Comparison of ENCODE assay signal across 26 mouse cellular contexts in genomic region chr12:4340325-4340924, GRCm38 (mm10).
DNase-seq lines count a peak whose midpoint lies in the region; ATAC-seq and TF ChIP-seq lines count a peak whose summit lies in the region.
"Had no signal": no experiment of that assay in that cellular context is flagged by ENCODE, and none has a peak within 500 bp of the region (broad histone marks: within the 10 kb centered on the region; RNA-seq: fewer than 3 reads in every experiment).

No protein-coding gene starts in this region.

- 46% methylated on average over 3 of the region's 3 CpGs for WGBS in embryonic facial prominence, embryonic 14.5 days
- 81% methylated on average over 3 of the region's 3 CpGs for WGBS in embryonic facial prominence, embryonic 10.5 days
- 52% methylated on average over 3 of the region's 3 CpGs for WGBS in limb, embryonic 14.5 days

- no peak for TF ChIP-seq EP300 in MEL (IDR thresholded peaks at IDR 0.05; ENCODE audit: low read depth in 1 of 2, low read length in 2 of 2)

- no peak overlapping the region for H3K4me2 ChIP-seq in embryonic facial prominence, embryonic 14.5 days (ENCODE audit: low read depth, low read length)
- H3K4me2 ChIP-seq in limb, embryonic 14.5 days (replicated peaks; ENCODE audit: low read depth, low read length, severe bottlenecking) = no peak overlapping the region
- H3K4me2 ChIP-seq: embryonic facial prominence, embryonic 12.5 days; embryonic facial prominence, embryonic 15.5 days; forebrain, embryonic 12.5 days had no signal

- H3K9ac ChIP-seq in embryonic facial prominence, embryonic 14.5 days (ENCODE audit: low read depth, low read length) = no peak overlapping the region
- H3K9ac ChIP-seq in MEL (ENCODE audit: control insufficient read depth, low read depth, low read length, poor library complexity, severe bottlenecking) = no peak overlapping the region
- no peak overlapping the region for H3K9ac ChIP-seq in limb, embryonic 14.5 days (ENCODE audit: low read depth, low read length, severe bottlenecking)
- H3K9ac ChIP-seq: embryonic facial prominence, embryonic 12.5 days; embryonic facial prominence, embryonic 15.5 days; forebrain, embryonic 12.5 days had no signal

- DNase-seq in embryonic facial prominence, embryonic 14.5 days (ENCODE audit: low spot score) = no peak
- DNase-seq in embryonic facial prominence, embryonic 10.5 days (ENCODE audit: low spot score) = no peak
- no peak for DNase-seq in MEL (ENCODE audit: low read depth, low spot score)
- no peak for DNase-seq in limb, embryonic 14.5 days (ENCODE audit: low spot score)
- DNase-seq in layer of hippocampus, postnatal 25 days (ENCODE audit: extremely low spot score in 1 of 2, low spot score in 1 of 2) = no peak
- DNase-seq: adrenal gland, adult 2 months; adrenal gland, postnatal 10 days; adrenal gland, postnatal 25 days; B cell, adult 2 months; cerebellum, adult 11 months; cerebellum, adult 18-20 months; cerebellum, adult 8-10 months; cerebellum, adult 9-11 months; cerebellum, postnatal 14 days; cerebellum, postnatal 36 days; embryo, embryonic 11 days had no signal

- TF ChIP-seq CTCF in MEL (IDR thresholded peaks at IDR 0.05 in 2 of 3, conservative IDR thresholded peaks at IDR 0.05 in 1 of 3; ENCODE audit: control insufficient read depth in 1 of 3, insufficient read depth in 1 of 3, low read depth in 2 of 3, low read length in 3 of 3, poor library complexity in 1 of 3, severe bottlenecking in 1 of 3) = no peak

- H3K79me2 ChIP-seq in MEL (ENCODE audit: control insufficient read depth, insufficient read depth, low read length, poor library complexity) = peaks cover 2% of the 10 kb centered on the region; the same call in 1 of the 2 replicates

- no peaks in the 10 kb centered on the region for H3K27me3 ChIP-seq in embryonic facial prominence, embryonic 14.5 days (replicated peaks; ENCODE audit: control insufficient read depth, insufficient read depth, low read length)
- no peaks in the 10 kb centered on the region for H3K27me3 ChIP-seq in embryonic facial prominence, embryonic 10.5 days (replicated peaks; ENCODE audit: low read depth, poor library complexity, severe bottlenecking)
- no peaks in the 10 kb centered on the region for H3K27me3 ChIP-seq in MEL (ENCODE audit: control insufficient read depth in 1 of 2, insufficient read depth in 2 of 2, low read length in 2 of 2)
- no peaks in the 10 kb centered on the region for H3K27me3 ChIP-seq in limb, embryonic 14.5 days (ENCODE audit: control insufficient read depth, insufficient read depth, low read length)
- H3K27me3 ChIP-seq: CH12.LX; embryonic facial prominence, embryonic 12.5 days; embryonic facial prominence, embryonic 15.5 days; forebrain, embryonic 12.5 days had no signal

- no peak overlapping the region for H3K4me3 ChIP-seq in embryonic facial prominence, embryonic 14.5 days (ENCODE audit: low read depth, low read length)
- H3K4me3 ChIP-seq in embryonic facial prominence, embryonic 10.5 days = no peak overlapping the region
- H3K4me3 ChIP-seq in MEL (ENCODE audit: control insufficient read depth in 1 of 2, insufficient read depth in 1 of 2, low read depth in 2 of 2, low read length in 2 of 2) = no peak overlapping the region
- H3K4me3 ChIP-seq in limb, embryonic 14.5 days (replicated peaks; ENCODE audit: low read length) = no peak overlapping the region
- H3K4me3 ChIP-seq: embryonic facial prominence, embryonic 12.5 days; embryonic facial prominence, embryonic 15.5 days; erythroblast, embryonic 14.5 days; forebrain, embryonic 10.5 days; forebrain, embryonic 12.5 days had no signal

- ATAC-seq in embryonic facial prominence, embryonic 14.5 days (ENCODE audit: low read depth) = peak; percentile 41; the same call in 1 of the 2 replicates
- peak; percentile 57; the same call in 1 of the 2 replicates for ATAC-seq in limb, embryonic 14.5 days (ENCODE audit: low FRiP score, low read depth)
- ATAC-seq: CD4-positive, CD25-positive, alpha-beta regulatory T cell, adult 4 months; forebrain, embryonic 14.5 days; forebrain, embryonic 16.5 days had no signal

- H3K27ac ChIP-seq in embryonic facial prominence, embryonic 14.5 days (replicated peaks; ENCODE audit: low read depth, low read length) = no peak overlapping the region
- H3K27ac ChIP-seq in embryonic facial prominence, embryonic 10.5 days (replicated peaks) = no peak overlapping the region
- no peak overlapping the region for H3K27ac ChIP-seq in MEL (ENCODE audit: control insufficient read depth, low read depth, low read length)
- no peak overlapping the region for H3K27ac ChIP-seq in limb, embryonic 14.5 days (replicated peaks; ENCODE audit: low read depth, low read length)
- H3K27ac ChIP-seq: embryonic facial prominence, embryonic 12.5 days; embryonic facial prominence, embryonic 15.5 days; forebrain, embryonic 10.5 days; forebrain, embryonic 12.5 days had no signal

- TF ChIP-seq RAD21 in MEL (IDR thresholded peaks at IDR 0.05; ENCODE audit: low read depth, low read length) = no peak

- H3K9me3 ChIP-seq in embryonic facial prominence, embryonic 14.5 days (ENCODE audit: control insufficient read depth, low read length) = no peaks in the 10 kb centered on the region
- H3K9me3 ChIP-seq in embryonic facial prominence, embryonic 10.5 days = no peaks in the 10 kb centered on the region
- H3K9me3 ChIP-seq in MEL (replicated peaks; ENCODE audit: insufficient read depth, low read length) = no peaks in the 10 kb centered on the region
- H3K9me3 ChIP-seq in limb, embryonic 14.5 days (ENCODE audit: control insufficient read depth, low read length) = no peaks in the 10 kb centered on the region
- H3K9me3 ChIP-seq: embryonic facial prominence, embryonic 12.5 days; embryonic facial prominence, embryonic 15.5 days; forebrain, embryonic 10.5 days; forebrain, embryonic 12.5 days; G1E had no signal

- TF ChIP-seq POLR2A in MEL (IDR thresholded peaks at IDR 0.05; ENCODE audit: control insufficient read depth in 1 of 2, insufficient read depth in 1 of 2, low read depth in 1 of 2, low read length in 2 of 2, poor library complexity in 1 of 2) = no peak
- TF ChIP-seq POLR2A in limb, embryonic 14.5 days (IDR thresholded peaks at IDR 0.05; ENCODE audit: borderline replicate concordance, extremely low read depth, insufficient read depth, insufficient read length) = no peak

- peaks cover 11% of the 10 kb centered on the region; the same call in 1 of the 2 replicates for H3K4me1 ChIP-seq in embryonic facial prominence, embryonic 14.5 days (ENCODE audit: control insufficient read depth, insufficient read depth, low read length)
- peaks cover 10% of the 10 kb centered on the region; the same call in 1 of the 2 replicates for H3K4me1 ChIP-seq in embryonic facial prominence, embryonic 10.5 days
- H3K4me1 ChIP-seq in MEL (ENCODE audit: control insufficient read depth in 1 of 2, insufficient read depth in 2 of 2, low read length in 2 of 2) = peaks cover 0 to 2% of the 10 kb centered on the region in 2 experiments; a peak in 2 of 4 replicates
- no peaks in the 10 kb centered on the region for H3K4me1 ChIP-seq in limb, embryonic 14.5 days (ENCODE audit: control insufficient read depth, insufficient read depth, low read length)
- H3K4me1 ChIP-seq: forebrain, embryonic 10.5 days; forebrain, embryonic 12.5 days had no signal

- H3K36me3 ChIP-seq in embryonic facial prominence, embryonic 14.5 days (ENCODE audit: control insufficient read depth, insufficient read depth, low read length) = 0 out of 2 replicates have a peak, but pooled peaks cover 12% of the 10 kb centered on the region
- H3K36me3 ChIP-seq in embryonic facial prominence, embryonic 10.5 days (replicated peaks) = no peaks in the 10 kb centered on the region
- peaks cover 8 to 10% of the 10 kb centered on the region in 2 experiments for H3K36me3 ChIP-seq in MEL (ENCODE audit: control insufficient read depth in 1 of 2, insufficient read depth in 2 of 2, low read length in 2 of 2)
- 0 out of 2 replicates have a peak, but pooled peaks cover 5% of the 10 kb centered on the region for H3K36me3 ChIP-seq in limb, embryonic 14.5 days (ENCODE audit: control insufficient read depth, insufficient read depth, low read length)
- H3K36me3 ChIP-seq: embryonic facial prominence, embryonic 12.5 days; forebrain, embryonic 10.5 days; forebrain, embryonic 12.5 days had no signal

TF ChIP-seq in MEL, 35 proteins besides CTCF, POLR2A, EP300 and RAD21:
- peak; percentile 51; the same call in 1 of the 2 replicates for TF ChIP-seq USF1 (IDR thresholded peaks at IDR 0.05; ENCODE audit: low read depth, low read length)
- no peak for TF ChIP-seq USF2 (IDR thresholded peaks at IDR 0.05; ENCODE audit: borderline replicate concordance in 1 of 2, insufficient read depth in 1 of 2, low read depth in 1 of 2, low read length in 2 of 2)
- TF ChIP-seq MAZ (IDR thresholded peaks at IDR 0.05; ENCODE audit: low read depth, low read length) = no peak
- TF ChIP-seq HCFC1 (IDR thresholded peaks at IDR 0.05; ENCODE audit: low read depth, low read length) = no peak
TF ChIP-seq in MEL: peak in this region for 1.
